24 mouse cellular contexts compared by ENCODE assay signal in genomic region chr8:108762567-108762966, GRCm38 (mm10).
DNase-seq lines count a peak whose midpoint lies in the region; ATAC-seq and TF ChIP-seq lines count a peak whose summit lies in the region.
"Had no signal": no experiment of that assay in that cellular context is flagged by ENCODE, and none has a peak within 500 bp of the region (broad histone marks: within the 10 kb centered on the region; RNA-seq: fewer than 3 reads in every experiment).

No protein-coding gene starts in this region.

- H3K4me1 ChIP-seq in heart, embryonic 12.5 days (replicated peaks): peaks cover 67% of the 10 kb centered on the region
- peaks cover 89% of the 10 kb centered on the region for H3K4me1 ChIP-seq in midbrain, embryonic 10.5 days
- peaks cover 8% of the 10 kb centered on the region for H3K4me1 ChIP-seq in midbrain, postnatal 0 days (ENCODE audit: insufficient read depth, low read length)

- no peak for TF ChIP-seq CTCF in midbrain, postnatal 0 days (IDR thresholded peaks at IDR 0.05)

- H3K36me3 ChIP-seq in heart, embryonic 12.5 days: no peaks in the 10 kb centered on the region
- H3K36me3 ChIP-seq in midbrain, embryonic 10.5 days: no peaks in the 10 kb centered on the region
- no peaks in the 10 kb centered on the region for H3K36me3 ChIP-seq in midbrain, postnatal 0 days (ENCODE audit: insufficient read depth, low read length)
- H3K36me3 ChIP-seq: forebrain, embryonic 15.5 days; hindbrain, embryonic 15.5 days; intestine, embryonic 15.5 days; limb, embryonic 12.5 days; midbrain, embryonic 15.5 days had no signal

- peak; percentile 10; the same call in 1 of the 2 replicates for ATAC-seq in heart, embryonic 12.5 days (ENCODE audit: insufficient number of reproducible peaks, low FRiP score)
- ATAC-seq in midbrain, postnatal 0 days (ENCODE audit: low FRiP score): no peak
- ATAC-seq: forebrain, embryonic 15.5 days; intestine, embryonic 15.5 days; liver, postnatal 0 days; lung, postnatal 0 days; midbrain, embryonic 15.5 days had no signal

- H3K9me3 ChIP-seq in heart, embryonic 12.5 days (replicated peaks): no peaks in the 10 kb centered on the region
- no peaks in the 10 kb centered on the region for H3K9me3 ChIP-seq in midbrain, embryonic 10.5 days (replicated peaks)
- no peaks in the 10 kb centered on the region for H3K9me3 ChIP-seq in midbrain, postnatal 0 days (ENCODE audit: low read length)
- H3K9me3 ChIP-seq: forebrain, embryonic 15.5 days; hindbrain, embryonic 15.5 days; intestine, embryonic 15.5 days; limb, embryonic 12.5 days; midbrain, embryonic 15.5 days had no signal

- H3K27ac ChIP-seq in heart, embryonic 12.5 days (ENCODE audit: poor library complexity, severe bottlenecking): peak overlapping the region; percentile 36; the same call in 1 of the 2 replicates
- H3K27ac ChIP-seq in midbrain, embryonic 10.5 days (replicated peaks): peak overlapping the region; percentile 42
- no peak overlapping the region for H3K27ac ChIP-seq in midbrain, postnatal 0 days (ENCODE audit: low read depth, low read length)
- H3K27ac ChIP-seq: forebrain, embryonic 15.5 days; hindbrain, embryonic 15.5 days; intestine, embryonic 15.5 days; limb, embryonic 12.5 days; macrophage; midbrain, embryonic 15.5 days had no signal

- no peak for DNase-seq in heart, adult 8-10 months (ENCODE audit: low spot score)
- no peak for DNase-seq in midbrain, embryonic 10.5 days (ENCODE audit: low spot score)
- DNase-seq in midbrain, postnatal 0 days (ENCODE audit: low spot score): no peak
- peak; percentile 56 for DNase-seq in embryo, embryonic 11 days
- peak; percentile 58 for DNase-seq in yolk sac, embryonic 10.5 days (ENCODE audit: low spot score)
- DNase-seq in adrenal gland, postnatal 4 days (ENCODE audit: low spot score in 2 of 2): no peak
- DNase-seq: adrenal gland, postnatal 36 days; cerebellum, adult 11-12 months; cerebellum, postnatal 10 days; heart, postnatal 14 days; kidney, postnatal 36 days; liver, postnatal 0 days; thymus, adult 18-20 months; thymus, postnatal 36 days had no signal

- peak overlapping the region; percentile 39 for H3K4me2 ChIP-seq in heart, embryonic 12.5 days
- H3K4me2 ChIP-seq in midbrain, postnatal 0 days (ENCODE audit: low read depth, low read length, poor library complexity, severe bottlenecking): no peak overlapping the region
- H3K4me2 ChIP-seq: forebrain, embryonic 15.5 days; hindbrain, embryonic 15.5 days; intestine, embryonic 15.5 days; limb, embryonic 12.5 days; liver, embryonic 11.5 days; midbrain, embryonic 15.5 days had no signal

- no peak overlapping the region for H3K4me3 ChIP-seq in heart, embryonic 12.5 days
- no peak overlapping the region for H3K4me3 ChIP-seq in midbrain, embryonic 10.5 days
- H3K4me3 ChIP-seq in midbrain, postnatal 0 days (ENCODE audit: low read depth, low read length): no peak overlapping the region
- H3K4me3 ChIP-seq: forebrain, embryonic 15.5 days; hindbrain, embryonic 15.5 days; intestine, embryonic 15.5 days; limb, embryonic 12.5 days; midbrain, embryonic 15.5 days; myocyte had no signal

- WGBS in heart, embryonic 12.5 days: 11% methylated on average over 7 of the region's 7 CpGs
- WGBS in midbrain, embryonic 10.5 days: 18% methylated on average over 7 of the region's 7 CpGs
- 48% methylated on average over 7 of the region's 7 CpGs for WGBS in midbrain, postnatal 0 days

- peak overlapping the region; percentile 34; the same call in 1 of the 2 replicates for H3K9ac ChIP-seq in heart, embryonic 12.5 days
- no peak overlapping the region for H3K9ac ChIP-seq in midbrain, postnatal 0 days (replicated peaks; ENCODE audit: low read length, poor library complexity, severe bottlenecking)
- H3K9ac ChIP-seq: forebrain, embryonic 15.5 days; hindbrain, embryonic 15.5 days; intestine, embryonic 15.5 days; limb, embryonic 12.5 days; liver, postnatal 0 days; midbrain, embryonic 15.5 days had no signal

- no peaks in the 10 kb centered on the region for H3K27me3 ChIP-seq in heart, embryonic 12.5 days (replicated peaks)
- H3K27me3 ChIP-seq in midbrain, embryonic 10.5 days (ENCODE audit: low read depth, poor library complexity, severe bottlenecking): no peaks in the 10 kb centered on the region
- H3K27me3 ChIP-seq in midbrain, postnatal 0 days (ENCODE audit: insufficient read depth, low read length): no peaks in the 10 kb centered on the region
- H3K27me3 ChIP-seq: forebrain, embryonic 15.5 days; hindbrain, embryonic 15.5 days; intestine, embryonic 15.5 days; limb, embryonic 12.5 days; midbrain, embryonic 15.5 days had no signal

Comparison
In these comparisons a context has a peak if more than half of its experiments do, and no peak if none do; other contexts are left out.
1. DNase-seq: peak in embryo, embryonic 11 days (single experiment) and yolk sac, embryonic 10.5 days (single experiment); none in heart, adult 8-10 months (single experiment), midbrain, embryonic 10.5 days (single experiment), midbrain, postnatal 0 days (single experiment) and adrenal gland, postnatal 4 days (0 of 2).